Mouse (Mus musculus): ENCODE measurements at regions not wholly inside any gene's neighbourhood (a gene's known extent, or its start where the extent isn't known, plus 50 kb on each side); places are given as distances from the start of the nearest gene placed in this dataset.

DNA sequence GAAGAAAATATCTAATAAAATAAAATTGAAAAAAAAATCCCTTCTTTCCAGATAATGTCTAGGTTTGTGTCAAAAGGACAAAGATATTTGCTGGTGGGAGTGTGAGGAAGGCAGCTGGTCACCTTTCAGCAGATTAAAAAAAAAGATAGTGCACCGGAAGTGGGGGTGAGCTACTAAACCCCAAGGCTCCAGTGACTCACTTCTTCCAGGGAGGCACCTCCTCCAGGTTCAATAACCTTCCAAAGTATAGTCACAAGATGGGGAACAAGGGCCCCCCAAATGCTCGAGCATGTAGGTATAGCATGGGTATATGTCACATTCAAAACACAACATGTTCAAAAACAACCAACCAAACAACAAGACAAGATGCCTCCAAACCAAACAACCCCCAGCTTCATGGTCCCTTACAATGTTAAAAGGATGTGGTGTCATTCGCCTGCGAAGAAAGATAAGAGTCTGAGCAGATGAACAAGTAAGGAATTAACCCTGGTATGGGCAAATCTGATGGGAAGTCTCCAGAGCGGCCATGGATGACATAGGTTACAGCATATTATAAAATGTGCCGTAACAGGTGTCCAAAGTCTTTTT lies 84.6 kb downstream of the Kcnrg start:
- no peak for TF ChIP-seq POLR2A (IDR thresholded peaks at IDR 0.05; ENCODE audit: low read depth, low read length)
- no peak for TF ChIP-seq CTCF (IDR thresholded peaks at IDR 0.05; ENCODE audit: extremely low read depth, insufficient read length, insufficient replicate concordance, low read depth, low read length)

Measured in small intestine, adult 2 months (tissue).